Comparison of ENCODE assay signal across 18 mouse cellular contexts in the genomic region with DNA sequence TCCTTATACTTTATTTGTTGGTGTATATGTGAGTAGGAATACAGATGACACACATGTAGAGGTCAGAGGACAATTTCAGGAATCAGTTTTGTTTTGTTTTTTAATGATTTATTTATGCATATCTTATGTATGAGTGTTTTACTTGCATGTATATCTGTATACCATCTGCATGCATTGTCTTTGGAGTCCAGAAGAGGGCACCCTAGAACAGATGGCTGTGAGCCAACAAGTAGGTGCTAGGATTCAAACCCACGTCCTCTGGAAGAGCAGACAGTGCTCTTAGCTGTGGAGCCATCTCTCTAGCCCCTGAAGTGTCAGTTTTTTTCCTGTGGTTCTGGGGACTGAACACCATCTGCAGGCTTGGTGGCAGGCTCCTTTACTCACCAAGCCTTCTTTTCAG. TPM values are rescaled to one million over a fixed set of nuclear protein-coding genes. Genes with fewer than 3 reads are reported as not detected.
A peak's percentile ranks its signal among the peaks of the same experiment; 100 is the strongest.
DNase-seq lines count a peak whose midpoint lies in the region; ATAC-seq and TF ChIP-seq lines count a peak whose summit lies in the region.
"Had no signal": no experiment of that assay in that cellular context is flagged by ENCODE, and none has a peak within 500 bp of the region (broad histone marks: within the 10 kb centered on the region; RNA-seq: fewer than 3 reads in every experiment).

No protein-coding gene starts in this region.

- no peak overlapping the region for H3K4me3 ChIP-seq in heart, adult 2 months
- H3K4me3 ChIP-seq in liver, postnatal 0 days (ENCODE audit: low read depth, low read length): no peak overlapping the region
- H3K4me3 ChIP-seq: heart, embryonic 12.5 days; limb, embryonic 13.5 days; neural tube, embryonic 12.5 days had no signal

- no peak overlapping the region for H3K27ac ChIP-seq in heart, adult 2 months
- H3K27ac ChIP-seq in liver, postnatal 0 days (ENCODE audit: low read depth): no peak overlapping the region
- H3K27ac ChIP-seq: limb, embryonic 13.5 days; neural tube, embryonic 12.5 days had no signal

- no peak overlapping the region for H3K4me2 ChIP-seq in liver, postnatal 0 days (ENCODE audit: low read depth, low read length)
- H3K4me2 ChIP-seq: heart, embryonic 12.5 days; limb, embryonic 13.5 days; neural tube, embryonic 12.5 days had no signal

- no peaks in the 10 kb centered on the region for H3K4me1 ChIP-seq in heart, adult 2 months (ENCODE audit: control insufficient read depth, insufficient read depth, low read length)
- no peaks in the 10 kb centered on the region for H3K4me1 ChIP-seq in liver, postnatal 0 days (ENCODE audit: insufficient read depth)
- H3K4me1 ChIP-seq: heart, embryonic 12.5 days; limb, embryonic 13.5 days; neural tube, embryonic 12.5 days had no signal

- no peaks in the 10 kb centered on the region for H3K36me3 ChIP-seq in heart, adult 2 months (ENCODE audit: control insufficient read depth, insufficient read depth, low read length)
- peaks cover 23% of the 10 kb centered on the region for H3K36me3 ChIP-seq in liver, postnatal 0 days (replicated peaks; ENCODE audit: insufficient read depth, low read length)

- no peak for DNase-seq in heart, adult 2 months
- DNase-seq in heart, adult 8-10 months (ENCODE audit: low spot score): no peak
- DNase-seq in liver, postnatal 0 days: no peak
- DNase-seq in liver: no peak
- peak; percentile 44 for DNase-seq in A20 (ENCODE audit: low read depth, low spot score)
- peak; percentile 73 for DNase-seq in ZHBTc4 (ENCODE audit: low read depth, low spot score)
- DNase-seq in urinary bladder, postnatal 25 days (ENCODE audit: low spot score): no peak
- no peak for DNase-seq in layer of hippocampus, adult 9-10 months (ENCODE audit: low spot score)
- DNase-seq: adrenal gland, postnatal 25 days; gastrocnemius, postnatal 10 days; kidney, postnatal 4 days; lung, postnatal 36 days; midbrain, embryonic 14.5 days had no signal

- intact Hi-C loops in heart, adult 2 months (cut with DNase I): loop anchor here (5.0 kb wide), 1 partner anchor 128 kb away; no protein-coding TSS in a partner anchor

- H3K27me3 ChIP-seq in heart, adult 2 months (ENCODE audit: control insufficient read depth, insufficient read depth, low read length): no peaks in the 10 kb centered on the region
- no peaks in the 10 kb centered on the region for H3K27me3 ChIP-seq in liver, postnatal 0 days (ENCODE audit: insufficient read depth, low read length)
- H3K27me3 ChIP-seq: heart, embryonic 12.5 days; limb, embryonic 13.5 days; neural tube, embryonic 12.5 days had no signal

- no peak overlapping the region for H3K9ac ChIP-seq in heart, adult 2 months (ENCODE audit: low read depth, low read length)
- H3K9ac ChIP-seq in liver, postnatal 0 days (replicated peaks): no peak overlapping the region
- H3K9ac ChIP-seq: heart, embryonic 12.5 days; limb, embryonic 13.5 days; neural tube, embryonic 12.5 days had no signal

- TF ChIP-seq POLR2A in heart, adult 2 months (IDR thresholded peaks at IDR 0.05; ENCODE audit: insufficient read depth, low read depth, low read length): no peak

- H3K79me2 ChIP-seq in heart, adult 2 months (replicated peaks; ENCODE audit: control insufficient read depth, insufficient read depth, low read length): no peaks in the 10 kb centered on the region

- no peaks in the 10 kb centered on the region for H3K9me3 ChIP-seq in liver, postnatal 0 days (ENCODE audit: low read length)
- H3K9me3 ChIP-seq: heart, embryonic 12.5 days; limb, embryonic 13.5 days; neural tube, embryonic 12.5 days had no signal

- TF ChIP-seq EP300 in heart, adult 2 months (IDR thresholded peaks at IDR 0.05; ENCODE audit: insufficient read depth, low read depth, low read length): no peak
- TF ChIP-seq EP300 in liver, postnatal 0 days (IDR thresholded peaks at IDR 0.05; ENCODE audit: low read depth): no peak

- ATAC-seq in liver, postnatal 0 days: no peak
- ATAC-seq: forebrain, embryonic 16.5 days; intestine, embryonic 16.5 days had no signal

- peak; percentile 58 for TF ChIP-seq CTCF in heart, adult 2 months (IDR thresholded peaks at IDR 0.05)
- TF ChIP-seq CTCF in liver, postnatal 0 days (IDR thresholded peaks at IDR 0.05; ENCODE audit: low read depth): peak; percentile 62

- WGBS in heart, adult 2 months: 53% methylated on average over 1 of the region's 1 CpGs
- WGBS in liver, postnatal 0 days (ENCODE audit: insufficient replicate concordance): 67% methylated on average over 1 of the region's 1 CpGs

RNA-seq across cellular contexts. Expression of a gene that starts 9.7 kb away (rescaled TPM):
- 10 to 100 TPM; 48.9 to 62.5 TPM for total RNA-seq in heart, adult 2 months (2021)
- polyA plus RNA-seq in heart, adult 2 months (2012; rRNA removed): 33.7 and 51.4 TPM in 2 replicates
- 10 to 100 TPM; 49.9 to 64.7 (median 56.9) TPM for total RNA-seq in heart, adult 8-10 months (2022)
- 18.3 and 19.8 TPM in 2 replicates for polyA plus RNA-seq in liver, postnatal 0 days (2015; fragmentation: Nextera tagmentation; extraction: Ambion mirVana)

RNA-seq across cellular contexts. Expression of a gene that starts 26.7 kb away (rescaled TPM):
- total RNA-seq in heart, adult 2 months (2021): under 1 TPM; 0.05 to 0.08 TPM
- 0.03 TPM in 1 of 2 replicates, not detected in the other for polyA plus RNA-seq in heart, adult 2 months (2012; rRNA removed)
- under 1 TPM in 3 of 4 experiments, not detected in 1; 0.06 to 0.12 (median 0.06) TPM for total RNA-seq in heart, adult 8-10 months (2022)
- polyA plus RNA-seq in liver, postnatal 0 days (2015; fragmentation: Nextera tagmentation; extraction: Ambion mirVana): 0.04 TPM in 1 of 2 replicates, not detected in the other

RNA-seq across cellular contexts. Expression of a gene that starts 37.1 kb away (rescaled TPM):
- 10 to 100 TPM; 21.4 to 22.8 TPM for total RNA-seq in heart, adult 2 months (2021)
- 8.9 and 18.6 TPM in 2 replicates for polyA plus RNA-seq in heart, adult 2 months (2012; rRNA removed)
- total RNA-seq in heart, adult 8-10 months (2022): 10 to 100 TPM; 19.2 to 23.4 (median 20.0) TPM
- polyA plus RNA-seq in liver, postnatal 0 days (2015; fragmentation: Nextera tagmentation; extraction: Ambion mirVana): 0.89 and 0.92 TPM in 2 replicates

RNA-seq across cellular contexts. Expression of a gene that starts 44.8 kb away (rescaled TPM):
- 10 to 100 TPM; 77.7 to 80.1 TPM for total RNA-seq in heart, adult 2 months (2021)
- 24.1 and 38.2 TPM in 2 replicates for polyA plus RNA-seq in heart, adult 2 months (2012; rRNA removed)
- 10 to 100 TPM; 78.1 to 82.3 (median 79.1) TPM for total RNA-seq in heart, adult 8-10 months (2022)
- 11.3 and 16.5 TPM in 2 replicates for polyA plus RNA-seq in liver, postnatal 0 days (2015; fragmentation: Nextera tagmentation; extraction: Ambion mirVana)

Comparison
In these comparisons a context has a peak if more than half of its experiments do, and no peak if none do; other contexts are left out.
1. DNase-seq: peak in A20 (single experiment) and ZHBTc4 (single experiment); none in heart, adult 2 months (0 of 2), heart, adult 8-10 months (single experiment), liver, postnatal 0 days (single experiment), liver (single experiment), urinary bladder, postnatal 25 days (single experiment) and layer of hippocampus, adult 9-10 months (single experiment).